Mouse (Mus musculus) myocyte (in vitro differentiated cells): Measurements from ENCODE around the gene Rad51b. TPM values are rescaled to one million over a fixed set of nuclear protein-coding genes. Genes with fewer than 3 reads are reported as not detected.

Experiments
- H3K27me3 ChIP-seq: one replicate; pipeline ENCODE4 v1.6.1; 2011; ENCODE audit not compliant: control insufficient read depth, insufficient read depth, insufficient read length
- H3K36me3 ChIP-seq: one replicate; pipeline ENCODE4 v1.6.1; 2011; ENCODE audit not compliant: control insufficient read depth, insufficient read depth
- H3K4me2 ChIP-seq: one replicate; pipeline ENCODE4 v1.6.1; 2011; ENCODE audit warnings: low read depth, control low read depth
- H3K4me3 ChIP-seq: one replicate; pipeline ENCODE4 v1.5.1; 2011; ENCODE audit warnings: mild to moderate bottlenecking, control low read depth, moderate library complexity
- H3K79me2 ChIP-seq: one replicate; pipeline ENCODE4 v1.6.1; 2011; ENCODE audit not compliant: control insufficient read depth, insufficient read depth
- H3ac ChIP-seq: one replicate; pipeline ENCODE4 v1.6.1; 2011; ENCODE audit not compliant: control insufficient read depth, insufficient read length
- CEBPB ChIP-seq: IDR thresholded peaks from 2 replicates; pipeline ENCODE4 v1.6.1; 2011; ENCODE audit warnings: mild to moderate bottlenecking, moderate library complexity; ENCODE audit not compliant: poor library complexity, insufficient read depth, severe bottlenecking
- E2F4 ChIP-seq: IDR thresholded peaks from one replicate; pipeline ENCODE4 v1.6.1; 2011; ENCODE audit warnings: mild to moderate bottlenecking, control low read depth, moderate library complexity; ENCODE audit not compliant: insufficient read depth
- MAX ChIP-seq: IDR thresholded peaks from one replicate; pipeline ENCODE4 v1.6.1; 2011; ENCODE audit warnings: low read depth, mild to moderate bottlenecking, control low read depth
- MYOD1 ChIP-seq, 3 experiments: IDR thresholded peaks; one replicate each; pipeline ENCODE4 v1.6.1; 2011; ENCODE audit warnings: control low read depth in 2 of 3, low read depth in 2 of 3, mild to moderate bottlenecking in 2 of 3, moderate library complexity in 1 of 3; ENCODE audit not compliant: insufficient read length in 2 of 3, control insufficient read depth in 1 of 3
- MYOG ChIP-seq, 3 experiments: IDR thresholded peaks; one replicate each; pipeline ENCODE4 v1.6.1; 2011; ENCODE audit warnings: control low read depth in 2 of 3, low read depth in 2 of 3, mild to moderate bottlenecking in 2 of 3; ENCODE audit not compliant: insufficient read length in 2 of 3, control insufficient read depth in 1 of 3, insufficient read depth in 1 of 3
- POLR2A ChIP-seq: IDR thresholded peaks from one replicate; pipeline ENCODE4 v1.6.1; 2011; ENCODE audit warnings: low read depth, mild to moderate bottlenecking, control low read depth, moderate library complexity; ENCODE audit not compliant: insufficient read length
- POLR2AphosphoS2 ChIP-seq: IDR thresholded peaks from one replicate; pipeline ENCODE4 v1.6.1; 2011; ENCODE audit warnings: low read depth, control low read depth; ENCODE audit not compliant: insufficient read length
- REST ChIP-seq: IDR thresholded peaks from one replicate; pipeline ENCODE4 v1.6.1; 2011; ENCODE audit warnings: mild to moderate bottlenecking, control low read depth, moderate library complexity; ENCODE audit not compliant: insufficient read depth, insufficient read length
- SRF ChIP-seq: IDR thresholded peaks from one replicate; pipeline ENCODE4 v1.6.1; 2011; ENCODE audit warnings: low read depth; ENCODE audit not compliant: control insufficient read depth, insufficient read length
- TCF12 ChIP-seq: IDR thresholded peaks from one replicate; pipeline ENCODE4 v1.6.1; 2011; ENCODE audit warnings: mild to moderate bottlenecking, control low read depth; ENCODE audit not compliant: poor library complexity, insufficient read depth, severe bottlenecking
- TCF3 ChIP-seq: IDR thresholded peaks from one replicate; pipeline ENCODE4 v1.6.1; 2011; ENCODE audit warnings: low read depth, control low read depth; ENCODE audit not compliant: insufficient read length
- USF1 ChIP-seq: IDR thresholded peaks from one replicate; pipeline ENCODE4 v1.6.1; 2011; ENCODE audit warnings: low read depth, mild to moderate bottlenecking, control low read depth, moderate library complexity
- polyA plus RNA-seq: library from polyadenylated mRNA; unstranded; fragments of >200 nt; fragmentation: generic; extraction: Trizol; gene quantifications from one replicate; pipeline ENCODE4 v1.2.1, GENCODE M21; 2012; ENCODE audit warnings: missing spikeins

Rad51b gene
- polyA plus RNA-seq, 1 experiment, result 1.8 TPM

GRCm38 (mm10) chr12:79384787-79385186, 87.7 kb downstream of the Rad51b start:
- H3K79me2 ChIP-seq, result no peaks in the 10 kb centered on the region
- no peaks in the 10 kb centered on the region for H3K27me3 ChIP-seq
- no peak overlapping the region for H3K4me2 ChIP-seq
- H3K36me3 ChIP-seq, result no peaks in the 10 kb centered on the region
- no peak for TF ChIP-seq REST
- no peak for TF ChIP-seq USF1
- TF ChIP-seq MYOD1 (IDR thresholded peaks at IDR 0.05; ENCODE audit: control insufficient read depth in 1 of 3, insufficient read length in 2 of 3, low read depth in 2 of 3), result no peak
- no peak for TF ChIP-seq POLR2A
- no peak for TF ChIP-seq SRF
- TF ChIP-seq MAX, result no peak
- TF ChIP-seq MYOG (IDR thresholded peaks at IDR 0.05; ENCODE audit: control insufficient read depth in 1 of 3, insufficient read depth in 1 of 3, insufficient read length in 2 of 3, low read depth in 2 of 3), result no peak
- TF ChIP-seq E2F4, result no peak
- TF ChIP-seq TCF3, result no peak
- no peak for TF ChIP-seq TCF12
- TF ChIP-seq CEBPB, result no peak
- TF ChIP-seq POLR2AphosphoS2, result no peak
- no peak overlapping the region for H3ac ChIP-seq
- no peak overlapping the region for H3K4me3 ChIP-seq

GRCm38 (mm10) chr12:79385199-79385598, 88.1 kb downstream of the Rad51b start:
- Histone ChIP-seq H3K36me3 (no peaks in the 10 kb centered on the region), H3K4me3 (no peak overlapping the region), H3ac (no peak overlapping the region), H3K79me2 (no peaks in the 10 kb centered on the region), H3K4me2 (no peak overlapping the region), H3K27me3 (no peaks in the 10 kb centered on the region)
- TF ChIP-seq CEBPB (no peak), REST (no peak), E2F4 (no peak), POLR2AphosphoS2 (no peak), TCF3 (no peak)

GRCm38 (mm10) chr12:79387886-79388285, 90.8 kb downstream of the Rad51b start:
- Histone ChIP-seq H3K4me3 (no peak overlapping the region), H3K27me3 (no peaks in the 10 kb centered on the region), H3K79me2 (no peaks in the 10 kb centered on the region), H3K4me2 (no peak overlapping the region), H3K36me3 (no peaks in the 10 kb centered on the region), H3ac (no peak overlapping the region)
- TF ChIP-seq TCF12 (no peak), E2F4 (no peak), MAX (no peak), USF1 (no peak), MYOD1 (IDR thresholded peaks at IDR 0.05; ENCODE audit: control insufficient read depth in 1 of 3, insufficient read length in 2 of 3, low read depth in 2 of 3) (no peak), POLR2AphosphoS2 (no peak), MYOG (IDR thresholded peaks at IDR 0.05; ENCODE audit: control insufficient read depth in 1 of 3, insufficient read depth in 1 of 3, insufficient read length in 2 of 3, low read depth in 2 of 3) (no peak), REST (no peak), CEBPB (no peak), POLR2A (no peak), TCF3 (no peak), SRF (no peak)

GRCm38 (mm10) chr12:79389251-79389650, 92.2 kb downstream of the Rad51b start:
- no peak overlapping the region for H3K4me2 ChIP-seq
- H3K27me3 ChIP-seq, result no peaks in the 10 kb centered on the region
- H3K79me2 ChIP-seq, result no peaks in the 10 kb centered on the region
- no peak overlapping the region for H3K4me3 ChIP-seq
- TF ChIP-seq MYOD1 (IDR thresholded peaks at IDR 0.05; ENCODE audit: control insufficient read depth in 1 of 3, insufficient read length in 2 of 3, low read depth in 2 of 3) (no peak), USF1 (no peak), TCF12 (no peak), TCF3 (no peak), MAX (no peak), E2F4 (no peak), MYOG (IDR thresholded peaks at IDR 0.05; ENCODE audit: control insufficient read depth in 1 of 3, insufficient read depth in 1 of 3, insufficient read length in 2 of 3, low read depth in 2 of 3) (no peak), CEBPB (no peak), POLR2A (no peak), SRF (no peak), REST (no peak), POLR2AphosphoS2 (no peak)
- no peaks in the 10 kb centered on the region for H3K36me3 ChIP-seq
- H3ac ChIP-seq, result no peak overlapping the region

- no peaks in the 10 kb centered on the region for H3K79me2 ChIP-seq
- no peaks in the 10 kb centered on the region for H3K36me3 ChIP-seq
- TF ChIP-seq MAX (no peak), CEBPB (no peak), REST (no peak), E2F4 (no peak), TCF3 (no peak), MYOD1 (IDR thresholded peaks at IDR 0.05; ENCODE audit: control insufficient read depth in 1 of 3, insufficient read length in 2 of 3, low read depth in 2 of 3) (no peak), POLR2A (no peak), TCF12 (no peak), MYOG (IDR thresholded peaks at IDR 0.05; ENCODE audit: control insufficient read depth in 1 of 3, insufficient read depth in 1 of 3, insufficient read length in 2 of 3, low read depth in 2 of 3) (no peak), USF1 (no peak), SRF (no peak), POLR2AphosphoS2 (no peak)
- no peaks in the 10 kb centered on the region for H3K27me3 ChIP-seq
- H3K4me3 ChIP-seq, result no peak overlapping the region
- H3ac ChIP-seq, result no peak overlapping the region
- H3K4me2 ChIP-seq, result no peak overlapping the region
These were observed 92.9 kb downstream of the Rad51b start for GRCm38 (mm10) chr12:79389971-79390370.
